Mouse (Mus musculus) midbrain, embryonic 10.5 days (tissue): ENCODE measurements around the gene Wfdc5. TPM values are rescaled to one million over a fixed set of nuclear protein-coding genes. Genes with fewer than 3 reads are reported as not detected.

Experiments used
- DNase-seq: peaks from one replicate; pipeline ENCODE4 v3.0.0-alpha.2; 2017; ENCODE audit warnings: low spot score
- H3K27ac ChIP-seq: fragments of 300-500 bp; sonication (generic); replicated peaks from 2 replicates; pipeline ENCODE4 v1.5.1; 2016; ENCODE audit warnings: mild to moderate bottlenecking
- H3K27me3 ChIP-seq: fragments of 300-500 bp; sonication (generic); 2 replicates; pipeline ENCODE4 v1.6.1; 2016; ENCODE audit warnings: low read depth, mild to moderate bottlenecking; ENCODE audit not compliant: poor library complexity, severe bottlenecking
- H3K36me3 ChIP-seq: fragments of 300-500 bp; sonication (generic); 2 replicates; pipeline ENCODE4 v1.6.1; 2016; ENCODE audit warnings: mild to moderate bottlenecking, moderate library complexity
- H3K4me1 ChIP-seq: fragments of 300-500 bp; sonication (generic); 2 replicates; pipeline ENCODE4 v1.6.1; 2016
- H3K4me3 ChIP-seq: fragments of 300-500 bp; sonication (generic); 2 replicates; pipeline ENCODE4 v1.5.1; 2016; ENCODE audit warnings: mild to moderate bottlenecking, moderate library complexity
- H3K9me3 ChIP-seq: fragments of 300-500 bp; sonication (generic); replicated peaks from 2 replicates; pipeline ENCODE4 v1.6.1; 2016; ENCODE audit warnings: mild to moderate bottlenecking
- WGBS: fragments of 180-500 bp; shearing (Covaris S2); methylation state at CpG from one replicate; pipeline ENCODE4 v1.1.7; 2016; 5-methylcytosine and 5-hydroxymethylcytosine counted together
- polyA plus RNA-seq: library from polyadenylated mRNA; unstranded; fragments of >200 nt; fragmentation: Nextera tagmentation; extraction: Ambion mirVana; gene quantifications from 2 replicates; pipeline ENCODE4 v1.2.1, GENCODE M21; 2016

Gene Wfdc5
- polyA plus RNA-seq, 1 experiment from 2014 or later = not detected

DNA sequence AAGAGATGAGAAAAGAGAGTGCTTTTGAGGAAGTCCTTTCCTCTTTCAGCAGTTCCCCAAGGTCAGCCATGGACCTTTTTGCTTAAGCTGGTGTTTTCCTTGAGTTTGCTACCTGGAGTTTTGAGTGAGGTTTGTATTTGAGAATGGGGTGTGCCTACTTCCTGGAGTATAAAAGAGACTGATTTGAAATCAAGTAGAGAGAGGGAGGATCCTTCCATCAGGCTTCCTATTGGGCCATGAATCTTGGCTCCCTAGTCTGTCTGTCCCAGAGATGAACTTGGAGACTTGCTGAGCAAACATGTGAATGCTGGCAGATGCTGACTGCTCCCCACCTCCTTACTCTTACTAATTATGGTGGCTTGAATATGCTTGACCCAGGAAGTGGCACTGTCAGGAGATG is 9.7 kb upstream of the Wfdc5 start:
- Histone ChIP-seq H3K4me3 (no peak overlapping the region), H3K4me1 (no peaks in the 10 kb centered on the region), H3K27ac (no peak overlapping the region), H3K9me3 (no peaks in the 10 kb centered on the region), H3K36me3 (no peaks in the 10 kb centered on the region), H3K27me3 (no peaks in the 10 kb centered on the region)
- no peak for DNase-seq

DNA sequence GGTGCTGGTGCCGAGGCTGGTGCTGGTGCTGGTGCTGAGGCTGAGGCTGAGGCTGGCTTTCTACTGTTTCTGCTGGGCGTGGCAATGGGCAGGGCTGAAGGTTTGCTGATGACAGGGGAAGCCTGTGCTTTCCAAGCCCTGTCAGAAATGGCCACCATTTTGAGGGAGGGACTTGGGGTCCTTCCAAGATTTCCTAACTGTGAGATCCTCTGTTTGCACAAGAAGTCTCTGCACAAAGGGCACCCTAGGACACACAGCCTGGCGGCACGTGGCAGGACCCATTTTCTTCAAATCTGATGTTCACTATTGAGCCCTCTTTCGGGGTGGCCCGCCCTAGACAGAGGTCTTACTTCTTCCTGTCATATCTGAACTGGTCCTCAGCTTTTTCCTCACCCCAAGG is 8.0 kb upstream of the Wfdc5 start, which contains the start of gene Wfdc12:
TSS of gene Wfdc12 (minus strand) at position 33 of the 400 bp plus-strand sequence.
- Histone ChIP-seq H3K27ac (no peak within 1 kb of the TSS), H3K4me1 (no peaks in the 10 kb centered on the region), H3K4me3 (no peak within 1 kb of the TSS), H3K27me3 (no peaks in the 10 kb centered on the region), H3K36me3 (no peaks in the 10 kb centered on the region), H3K9me3 (no peaks in the 10 kb centered on the region)
- WGBS = 89% methylated on average over 6 of the region's 6 CpGs
- DNase-seq = no peak

DNA sequence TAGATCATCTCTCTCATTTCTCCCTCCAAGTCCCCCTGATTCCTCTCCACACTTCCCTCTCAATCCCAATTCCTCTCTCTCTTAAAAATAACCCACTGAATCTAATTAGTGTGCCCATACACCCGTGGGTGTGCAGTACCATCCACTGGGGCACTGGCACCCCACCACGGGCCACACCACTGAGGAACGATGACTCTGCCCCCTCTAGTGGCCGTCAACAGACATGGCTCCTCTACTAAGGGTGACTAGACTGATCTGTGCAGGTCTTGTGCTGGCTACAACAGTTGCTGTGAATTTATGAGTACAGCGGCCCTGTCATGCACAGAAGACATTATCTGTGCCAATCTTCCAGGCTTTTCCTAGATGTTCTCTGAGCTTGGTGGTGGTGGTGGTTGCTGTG is 6.2 kb upstream of the Wfdc5 start:
- no peak for DNase-seq
- H3K4me1 ChIP-seq = peaks cover 9% of the 10 kb centered on the region
- 36% methylated on average over 5 of the region's 5 CpGs for WGBS

DNA sequence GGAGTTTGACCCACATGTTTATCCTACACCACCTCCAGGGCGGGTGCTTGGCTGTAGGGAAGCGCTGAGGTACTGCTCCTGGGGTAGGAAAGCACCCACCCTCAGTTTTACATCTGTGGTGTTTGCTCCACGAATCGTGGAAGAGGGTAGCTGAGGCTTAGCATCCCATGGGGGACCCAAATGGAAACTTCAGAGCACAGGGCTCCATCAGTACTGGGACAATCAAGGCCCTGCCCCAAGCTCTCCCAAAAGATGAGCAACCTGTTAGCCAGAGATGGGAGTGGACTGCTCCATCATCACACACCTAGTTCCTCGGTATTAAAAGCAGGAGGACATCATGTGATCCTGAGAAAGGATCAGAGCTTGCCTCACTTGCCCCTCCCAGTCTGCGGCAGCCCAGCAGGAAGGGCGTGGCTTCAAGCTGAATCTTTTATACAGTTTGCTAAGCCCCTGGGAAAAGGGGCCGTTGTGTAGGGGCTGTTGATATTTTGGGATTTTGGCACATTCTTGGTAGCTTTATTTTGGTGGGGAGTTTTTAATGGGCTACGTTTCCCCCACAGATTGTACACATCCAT is 1.7 kb upstream of the Wfdc5 start:
- Histone ChIP-seq H3K4me1 (peaks cover 9% of the 10 kb centered on the region), H3K36me3 (no peaks in the 10 kb centered on the region), H3K4me3 (no peak overlapping the region), H3K27me3 (peaks cover 10% of the 10 kb centered on the region; the same call in 1 of the 2 replicates), H3K27ac (0 out of 2 replicates have a peak overlapping the region, but pooled peaks have one; percentile 23), H3K9me3 (no peaks in the 10 kb centered on the region)
- no peak for DNase-seq
- 42% methylated on average over 9 of the region's 9 CpGs for WGBS

More for the DNA sequence above, 6.2 kb upstream of the Wfdc5 start:
- no peaks in the 10 kb centered on the region for H3K36me3 ChIP-seq
- no peak overlapping the region for H3K4me3 ChIP-seq
- H3K27ac ChIP-seq = no peak overlapping the region
- H3K9me3 ChIP-seq = no peaks in the 10 kb centered on the region
- no peaks in the 10 kb centered on the region for H3K27me3 ChIP-seq

DNA sequence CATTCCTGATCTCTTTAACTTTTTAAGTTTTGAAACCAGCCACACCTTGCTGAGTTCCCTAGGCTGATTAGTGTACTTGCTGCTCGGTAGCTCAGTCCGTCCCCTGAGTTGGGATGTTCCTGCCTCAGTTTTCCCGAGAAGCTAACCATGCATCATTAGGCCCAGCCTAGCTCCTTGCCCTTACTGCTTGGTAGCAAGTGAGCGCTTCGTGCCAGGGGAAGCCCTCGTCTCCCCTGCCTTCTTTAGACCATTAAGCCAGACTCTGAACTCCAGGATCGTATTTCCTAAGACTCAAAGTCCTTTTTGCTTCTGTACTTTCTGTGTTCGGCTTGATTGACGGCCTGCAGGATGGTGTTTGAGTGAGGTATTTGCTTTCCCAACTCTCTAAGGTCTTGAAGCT is 798 bp upstream of the Wfdc5 start:
- WGBS = 80% methylated on average over 9 of the region's 9 CpGs
- DNase-seq = no peak
- Histone ChIP-seq H3K36me3 (no peaks in the 10 kb centered on the region), H3K27me3 (peaks cover 11% of the 10 kb centered on the region; the same call in 1 of the 2 replicates), H3K4me1 (peaks cover 9% of the 10 kb centered on the region), H3K9me3 (no peaks in the 10 kb centered on the region), H3K27ac (no peak overlapping the region), H3K4me3 (no peak overlapping the region)

DNA sequence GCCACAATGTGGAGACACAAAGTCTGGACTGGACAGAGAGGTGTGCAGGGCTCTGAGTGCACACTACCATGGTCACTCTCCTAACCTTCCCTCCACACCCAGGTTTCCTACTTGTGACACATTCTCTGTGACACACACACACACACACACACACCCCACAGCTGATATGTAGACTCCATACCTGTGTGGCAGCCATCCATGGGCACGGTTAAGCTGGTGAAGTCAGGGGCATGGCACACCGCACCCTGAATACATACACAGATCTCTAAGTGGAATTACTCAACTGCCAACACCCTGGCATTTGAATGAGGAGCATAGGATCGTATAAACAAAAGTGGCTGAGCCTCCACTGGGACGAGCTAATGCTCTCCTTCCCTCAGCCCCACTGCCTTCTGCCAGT is 1.8 kb downstream of the Wfdc5 start:
- H3K27me3 ChIP-seq = peaks cover 15% of the 10 kb centered on the region; the same call in 1 of the 2 replicates
- H3K9me3 ChIP-seq = no peaks in the 10 kb centered on the region
- H3K36me3 ChIP-seq = no peaks in the 10 kb centered on the region
- DNase-seq = no peak
- no peak overlapping the region for H3K27ac ChIP-seq
- WGBS = 82% methylated on average over 4 of the region's 4 CpGs
- H3K4me3 ChIP-seq = no peak overlapping the region
- H3K4me1 ChIP-seq = peaks cover 9% of the 10 kb centered on the region

DNA sequence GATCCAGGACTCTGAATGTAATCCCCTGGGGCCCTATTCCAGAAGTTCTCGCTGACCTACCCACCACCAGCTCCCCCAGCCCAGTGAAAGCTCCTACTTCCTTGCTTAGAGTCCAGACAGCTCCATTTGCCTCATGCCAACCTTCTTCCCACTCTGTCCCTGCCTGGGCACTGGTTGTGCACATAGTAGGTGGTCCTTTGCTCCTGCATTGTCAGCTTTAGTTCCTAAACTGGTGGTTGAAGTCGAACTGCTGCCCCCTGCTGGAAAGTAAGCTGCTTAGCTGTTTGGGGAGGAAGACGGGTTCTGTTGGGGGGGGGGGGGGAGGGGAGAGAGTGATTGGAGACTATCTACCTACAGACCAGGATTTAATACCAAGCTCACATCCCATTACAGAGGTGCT is 2.4 kb downstream of the Wfdc5 start:
- WGBS = 34% methylated on average over 3 of the region's 3 CpGs
- peaks cover 9% of the 10 kb centered on the region for H3K4me1 ChIP-seq
- H3K27me3 ChIP-seq = peaks cover 21% of the 10 kb centered on the region
- H3K9me3 ChIP-seq = no peaks in the 10 kb centered on the region
- no peaks in the 10 kb centered on the region for H3K36me3 ChIP-seq
- DNase-seq = no peak
- no peak overlapping the region for H3K4me3 ChIP-seq
- H3K27ac ChIP-seq = no peak overlapping the region

DNA sequence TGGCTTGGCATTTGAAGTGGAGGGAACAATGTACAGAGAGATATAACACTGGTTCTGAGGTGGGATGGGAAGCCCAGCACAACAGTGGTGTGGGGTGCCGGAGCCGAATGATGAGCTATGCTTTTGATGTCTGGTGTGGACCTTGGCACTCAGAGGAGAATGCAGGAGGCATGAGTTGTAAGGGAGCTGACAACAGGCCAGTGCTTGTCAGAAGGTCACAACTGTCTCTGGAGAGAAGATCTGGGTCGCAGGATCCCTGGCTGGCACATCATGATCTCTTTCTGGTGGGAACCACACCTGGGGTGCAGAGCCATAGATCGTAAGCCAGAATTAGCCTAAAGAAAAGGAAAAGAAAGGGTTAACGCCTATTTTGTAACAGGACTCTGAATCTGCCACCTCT is 4.7 kb downstream of the Wfdc5 start:
- peaks cover 41% of the 10 kb centered on the region for H3K27me3 ChIP-seq
- 0 out of 2 replicates have a peak, but pooled peaks cover 2% of the 10 kb centered on the region for H3K4me1 ChIP-seq
- no peak overlapping the region for H3K27ac ChIP-seq
- no peak overlapping the region for H3K4me3 ChIP-seq
- 88% methylated on average over 5 of the region's 5 CpGs for WGBS
- no peaks in the 10 kb centered on the region for H3K36me3 ChIP-seq
- DNase-seq = no peak
- H3K9me3 ChIP-seq = no peaks in the 10 kb centered on the region

DNA sequence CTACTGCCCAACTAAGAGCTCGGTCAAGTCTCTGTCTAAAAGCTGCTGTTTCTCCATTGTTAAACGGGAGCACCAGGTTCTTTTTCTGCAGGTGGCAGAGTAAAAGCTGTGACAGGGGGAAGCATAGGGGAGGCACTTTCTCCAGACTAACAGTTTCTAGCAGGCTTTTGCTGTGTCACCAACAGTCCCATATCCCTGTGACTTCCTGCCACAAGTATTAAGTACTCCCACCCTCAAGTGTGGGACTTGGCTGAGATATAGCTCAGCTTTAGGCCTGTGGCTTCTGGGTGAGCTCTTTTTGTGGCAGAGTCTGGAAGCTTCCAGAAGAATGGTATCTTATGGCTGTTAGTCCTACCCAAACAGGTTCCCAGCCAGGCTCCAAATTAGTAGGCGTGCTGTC is 6.7 kb downstream of the Wfdc5 start:
- peaks cover 13% of the 10 kb centered on the region for H3K4me1 ChIP-seq
- no peaks in the 10 kb centered on the region for H3K9me3 ChIP-seq
- DNase-seq = no peak
- no peak overlapping the region for H3K27ac ChIP-seq
- H3K36me3 ChIP-seq = no peaks in the 10 kb centered on the region
- no peak overlapping the region for H3K4me3 ChIP-seq
- WGBS = 83% methylated on average over 3 of the region's 3 CpGs
- peaks cover 50% of the 10 kb centered on the region for H3K27me3 ChIP-seq

DNA sequence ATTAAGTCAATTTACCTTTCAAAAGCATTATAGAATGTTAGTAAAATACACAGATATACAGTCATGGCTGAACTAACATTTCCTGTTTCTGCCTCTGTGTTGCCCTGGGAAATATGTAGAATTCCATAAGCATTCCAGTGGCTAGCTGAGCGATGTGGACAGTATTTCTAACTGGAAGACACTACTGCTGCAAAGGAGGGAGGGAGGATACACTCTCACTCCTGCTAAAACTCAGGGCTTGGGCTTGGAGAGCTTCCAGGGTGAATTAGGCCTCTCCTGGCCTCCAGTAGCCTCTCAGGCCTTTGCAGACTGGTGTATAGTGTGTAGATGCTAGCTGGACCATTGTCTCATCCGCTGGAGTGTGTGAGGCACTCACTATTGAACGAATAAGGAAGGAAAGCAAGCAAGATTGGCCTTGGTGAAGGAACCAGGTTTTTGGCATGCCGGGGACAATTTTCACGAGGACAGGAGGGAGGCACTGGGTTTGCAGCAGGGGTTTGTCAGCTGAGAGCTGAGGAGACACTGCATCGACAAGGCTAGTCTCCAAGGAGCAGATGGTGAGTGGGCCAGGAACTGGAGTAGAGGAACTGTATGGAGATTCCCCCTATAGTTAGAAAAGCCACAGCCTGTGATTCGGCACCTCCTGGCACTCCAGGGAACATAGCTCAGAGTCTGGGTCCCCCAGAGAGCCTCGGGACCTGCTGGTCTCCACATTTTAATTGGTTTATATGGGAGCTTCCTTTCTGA is 7.7 kb downstream of the Wfdc5 start:
- Histone ChIP-seq H3K27me3 (peaks cover 60% of the 10 kb centered on the region), H3K4me1 (peaks cover 23% of the 10 kb centered on the region), H3K36me3 (no peaks in the 10 kb centered on the region), H3K27ac (no peak overlapping the region), H3K4me3 (no peak overlapping the region), H3K9me3 (no peaks in the 10 kb centered on the region)
- 80% methylated on average over 8 of the region's 8 CpGs for WGBS
- no peak for DNase-seq

DNA sequence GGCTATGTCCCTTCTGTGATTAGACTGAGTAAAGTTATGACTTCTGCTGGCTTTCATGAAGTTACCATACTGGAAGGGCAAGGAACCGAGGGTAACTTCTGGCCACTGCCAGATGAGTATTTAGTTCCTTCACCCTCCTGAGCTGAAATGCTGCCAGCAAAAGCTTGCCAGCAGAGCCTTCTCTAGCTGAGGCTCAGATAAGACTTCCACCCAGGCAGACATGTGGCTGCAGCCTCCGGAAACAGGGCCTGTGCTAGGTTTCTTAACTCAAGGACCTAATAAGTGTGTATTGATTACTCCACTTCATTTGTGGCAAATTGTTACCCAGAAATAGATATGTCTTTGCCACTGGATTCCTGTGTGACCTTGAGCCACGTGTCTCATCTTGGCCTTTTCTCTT is 9.1 kb downstream of the Wfdc5 start:
- H3K27me3 ChIP-seq = peaks cover 74% of the 10 kb centered on the region
- H3K27ac ChIP-seq = no peak overlapping the region
- DNase-seq = no peak
- H3K4me1 ChIP-seq = peaks cover 28% of the 10 kb centered on the region
- 72% methylated on average over 3 of the region's 3 CpGs for WGBS
- no peaks in the 10 kb centered on the region for H3K9me3 ChIP-seq
- H3K4me3 ChIP-seq = no peak overlapping the region
- H3K36me3 ChIP-seq = no peaks in the 10 kb centered on the region

DNA sequence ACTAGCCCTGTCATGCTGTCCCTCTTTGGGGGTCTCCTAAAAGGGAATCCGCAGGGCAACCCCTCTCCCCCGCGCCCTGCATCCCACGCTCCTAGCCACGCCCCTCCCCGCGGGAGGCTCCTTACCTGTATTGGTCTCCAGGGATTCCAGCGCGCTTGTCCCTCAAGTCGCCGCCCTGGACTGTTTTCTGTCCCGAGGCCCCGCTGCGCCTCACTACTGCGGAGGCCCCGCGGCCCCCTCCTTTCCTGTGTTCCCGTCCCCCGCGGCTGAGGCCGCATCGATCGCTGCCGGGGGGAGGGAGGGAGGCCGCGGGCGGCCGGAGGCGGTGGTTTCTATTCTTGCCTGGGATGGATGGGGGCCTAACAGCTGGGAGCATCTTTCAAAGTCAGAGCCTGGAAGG is 11.6 kb downstream of the Wfdc5 start, which contains the start of gene Kcns1:
TSS of gene Kcns1 (minus strand) at position 212 of the 400 bp plus-strand sequence.
- peak within 1 kb of the TSS; percentile 57 for H3K4me3 ChIP-seq
- H3K36me3 ChIP-seq = no peaks in the 10 kb centered on the region
- H3K4me1 ChIP-seq = peaks cover 36% of the 10 kb centered on the region
- WGBS = under 1% methylated on average over 29 of the region's 29 CpGs
- no peak within 1 kb of the TSS for H3K27ac ChIP-seq
- DNase-seq = peak; percentile 32
- H3K27me3 ChIP-seq = peaks cover 95% of the 10 kb centered on the region
- H3K9me3 ChIP-seq = no peaks in the 10 kb centered on the region

DNA sequence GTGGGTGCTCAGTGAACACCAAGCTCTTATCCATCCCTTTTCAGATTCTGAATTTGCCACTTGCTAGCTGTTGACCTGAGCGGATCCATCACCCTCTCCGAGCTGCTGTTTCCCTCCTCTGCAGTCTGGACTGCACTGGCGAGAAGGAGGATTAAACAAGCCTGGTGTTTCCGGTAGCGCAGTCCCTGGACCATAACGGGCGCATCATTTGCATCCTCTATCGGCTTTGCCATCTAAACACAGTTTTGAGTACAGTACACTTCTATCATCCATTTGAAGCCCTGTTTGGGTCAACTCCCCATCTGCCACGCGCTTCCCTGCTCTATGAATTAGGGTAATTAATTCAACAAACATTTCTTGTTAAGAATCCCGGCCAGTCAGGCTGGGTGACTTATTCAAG is 12.2 kb downstream of the Wfdc5 start:
- Histone ChIP-seq H3K4me3 (peak overlapping the region; percentile 57), H3K36me3 (no peaks in the 10 kb centered on the region), H3K27ac (no peak overlapping the region), H3K27me3 (peaks cover 96% of the 10 kb centered on the region), H3K4me1 (peaks cover 36% of the 10 kb centered on the region), H3K9me3 (no peaks in the 10 kb centered on the region)
- 6% methylated on average over 11 of the region's 11 CpGs for WGBS
- DNase-seq = peak; percentile 32
